Mouse (Mus musculus): Measurements from ENCODE around the gene Cep85l. TPM values are rescaled to one million over a fixed set of nuclear protein-coding genes. Genes with fewer than 3 reads are reported as not detected.

Gene Cep85l
- polyA plus RNA-seq, 1 experiment from 2014 or later: 11.6 TPM

GRCm38 (mm10) chr10:53378981-53379708 lies 602 bp downstream of the Cep85l start:
- TF ChIP-seq CTCF (IDR thresholded peaks at IDR 0.05; ENCODE audit: low read depth): no peak
- no peaks in the 10 kb centered on the region for H3K27me3 ChIP-seq (ENCODE audit: insufficient read depth, low read length)
- peak; percentile 90 for ATAC-seq (ENCODE audit: insufficient read depth)
- H3K4me3 ChIP-seq (ENCODE audit: low read depth, low read length): peak overlapping the region; percentile 93
- H3K4me2 ChIP-seq: peak overlapping the region; percentile 60
- under 1% methylated on average over 59 of the region's 59 CpGs for WGBS
- H3K9me3 ChIP-seq (ENCODE audit: low read depth, low read length): no peaks in the 10 kb centered on the region
- DNase-seq: peak; percentile 56
- H3K27ac ChIP-seq (ENCODE audit: low read depth): peak overlapping the region; percentile 98
- H3K9ac ChIP-seq: peak overlapping the region; percentile 99
- H3K4me1 ChIP-seq (ENCODE audit: insufficient read depth): peaks cover 7% of the 10 kb centered on the region; the same call in 1 of the 2 replicates
- no peaks in the 10 kb centered on the region for H3K36me3 ChIP-seq (ENCODE audit: insufficient read depth)

GRCm38 (mm10) chr10:53378296-53378695 lies 1.5 kb downstream of the Cep85l start:
- H3K9ac ChIP-seq: peak overlapping the region; percentile 99

GRCm38 (mm10) chr10:53377096-53377495 lies 2.7 kb downstream of the Cep85l start:
- TF ChIP-seq CTCF (IDR thresholded peaks at IDR 0.05; ENCODE audit: low read depth): no peak
- ATAC-seq (ENCODE audit: insufficient read depth) (no peak), DNase-seq (peak; percentile 38)
- H3K4me3 ChIP-seq (ENCODE audit: low read depth, low read length): no peak overlapping the region
- peaks cover 5% of the 10 kb centered on the region; the same call in 1 of the 2 replicates for H3K9me3 ChIP-seq (ENCODE audit: low read depth, low read length)
- no peaks in the 10 kb centered on the region for H3K27me3 ChIP-seq (ENCODE audit: insufficient read depth, low read length)
- H3K36me3 ChIP-seq (ENCODE audit: insufficient read depth): no peaks in the 10 kb centered on the region
- no peak overlapping the region for H3K27ac ChIP-seq (ENCODE audit: low read depth)
- H3K9ac ChIP-seq: no peak overlapping the region
- peaks cover 7% of the 10 kb centered on the region; the same call in 1 of the 2 replicates for H3K4me1 ChIP-seq (ENCODE audit: insufficient read depth)
- H3K4me2 ChIP-seq: peak overlapping the region; percentile 39

More at GRCm38 (mm10) chr10:53378296-53378695, 1.5 kb downstream of the Cep85l start:
- peak overlapping the region; percentile 98; the same call in 1 of the 2 replicates for H3K27ac ChIP-seq (ENCODE audit: low read depth)
- no peaks in the 10 kb centered on the region for H3K27me3 ChIP-seq (ENCODE audit: insufficient read depth, low read length)
- H3K9me3 ChIP-seq (ENCODE audit: low read depth, low read length): peaks cover 5% of the 10 kb centered on the region; the same call in 1 of the 2 replicates
- 49% methylated on average over 6 of the region's 6 CpGs for WGBS
- H3K4me3 ChIP-seq (ENCODE audit: low read depth, low read length): peak overlapping the region; percentile 93
- H3K4me1 ChIP-seq (ENCODE audit: insufficient read depth): peaks cover 7% of the 10 kb centered on the region; the same call in 1 of the 2 replicates
- peak overlapping the region; percentile 60 for H3K4me2 ChIP-seq
- H3K36me3 ChIP-seq (ENCODE audit: insufficient read depth): no peaks in the 10 kb centered on the region
- DNase-seq (peak; percentile 73), ATAC-seq (ENCODE audit: insufficient read depth) (no peak)
- TF ChIP-seq CTCF (IDR thresholded peaks at IDR 0.05; ENCODE audit: low read depth): no peak

- no peak for ATAC-seq (ENCODE audit: insufficient read depth)
Observed at GRCm38 (mm10) chr10:53373885-53374578, 5.7 kb downstream of the Cep85l start.

GRCm38 (mm10) chr10:53367265-53367664 lies 12.5 kb downstream of the Cep85l start:
- Histone ChIP-seq H3K4me3 (ENCODE audit: low read depth, low read length) (no peak overlapping the region), H3K27me3 (ENCODE audit: insufficient read depth, low read length) (no peaks in the 10 kb centered on the region), H3K4me2 (no peak overlapping the region), H3K36me3 (ENCODE audit: insufficient read depth) (no peaks in the 10 kb centered on the region), H3K9ac (no peak overlapping the region), H3K27ac (ENCODE audit: low read depth) (no peak overlapping the region), H3K9me3 (ENCODE audit: low read depth, low read length) (peaks cover 9% of the 10 kb centered on the region; the same call in 1 of the 2 replicates), H3K4me1 (ENCODE audit: insufficient read depth) (no peaks in the 10 kb centered on the region)
- ATAC-seq (ENCODE audit: insufficient read depth): no peak
- TF ChIP-seq CTCF (IDR thresholded peaks at IDR 0.05; ENCODE audit: low read depth): no peak
- WGBS: 85% methylated on average over 2 of the region's 2 CpGs
- no peak for DNase-seq

More at GRCm38 (mm10) chr10:53373885-53374578, 5.7 kb downstream of the Cep85l start:
- Histone ChIP-seq H3K9me3 (ENCODE audit: low read depth, low read length) (peaks cover 14% of the 10 kb centered on the region; the same call in 1 of the 2 replicates), H3K27me3 (ENCODE audit: insufficient read depth, low read length) (no peaks in the 10 kb centered on the region), H3K4me2 (no peak overlapping the region), H3K9ac (no peak overlapping the region), H3K27ac (ENCODE audit: low read depth) (no peak overlapping the region), H3K4me1 (ENCODE audit: insufficient read depth) (peaks cover 4% of the 10 kb centered on the region; the same call in 1 of the 2 replicates), H3K4me3 (ENCODE audit: low read depth, low read length) (no peak overlapping the region), H3K36me3 (ENCODE audit: insufficient read depth) (no peaks in the 10 kb centered on the region)
- 88% methylated on average over 6 of the region's 6 CpGs for WGBS
- DNase-seq: no peak
- no peak for TF ChIP-seq CTCF (IDR thresholded peaks at IDR 0.05; ENCODE audit: low read depth)

GRCm38 (mm10) chr10:53364311-53364710 lies 15.4 kb downstream of the Cep85l start:
- H3K36me3 ChIP-seq (ENCODE audit: insufficient read depth): no peaks in the 10 kb centered on the region
- no peak overlapping the region for H3K9ac ChIP-seq
- no peaks in the 10 kb centered on the region for H3K9me3 ChIP-seq (ENCODE audit: low read depth, low read length)
- H3K4me3 ChIP-seq (ENCODE audit: low read depth, low read length): no peak overlapping the region
- DNase-seq (no peak), ATAC-seq (ENCODE audit: insufficient read depth) (no peak)
- H3K27me3 ChIP-seq (ENCODE audit: insufficient read depth, low read length): no peaks in the 10 kb centered on the region
- H3K4me2 ChIP-seq: no peak overlapping the region
- TF ChIP-seq CTCF (IDR thresholded peaks at IDR 0.05; ENCODE audit: low read depth): no peak
- no peak overlapping the region for H3K27ac ChIP-seq (ENCODE audit: low read depth)
- H3K4me1 ChIP-seq (ENCODE audit: insufficient read depth): no peaks in the 10 kb centered on the region

DNA sequence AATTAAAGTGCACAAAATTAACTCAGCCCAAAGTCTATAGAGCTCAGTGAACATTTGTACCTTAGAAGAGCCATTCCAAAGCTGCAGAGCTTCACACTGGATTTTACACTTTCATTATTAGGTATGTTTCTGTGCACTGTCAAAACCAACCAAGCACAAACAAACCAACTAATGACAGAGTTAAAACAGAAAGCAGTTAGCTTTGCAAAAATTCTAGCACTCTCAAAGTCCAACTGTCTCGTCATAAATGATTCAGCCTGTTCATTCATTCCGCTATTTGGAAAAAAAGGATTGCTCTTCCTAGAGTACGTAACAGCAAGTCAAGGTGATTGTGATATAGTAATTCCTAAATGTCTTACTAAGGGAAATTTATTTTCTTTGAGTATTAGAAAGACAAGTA lies 20.7 kb downstream of the Cep85l start:
- 71% methylated on average over 3 of the region's 3 CpGs for WGBS
- Histone ChIP-seq H3K9me3 (ENCODE audit: low read depth, low read length) (no peaks in the 10 kb centered on the region), H3K36me3 (ENCODE audit: insufficient read depth) (peaks cover 12% of the 10 kb centered on the region), H3K27me3 (ENCODE audit: insufficient read depth, low read length) (no peaks in the 10 kb centered on the region), H3K4me1 (ENCODE audit: insufficient read depth) (no peaks in the 10 kb centered on the region), H3K4me2 (no peak overlapping the region), H3K9ac (no peak overlapping the region), H3K4me3 (ENCODE audit: low read depth, low read length) (no peak overlapping the region), H3K27ac (ENCODE audit: low read depth) (no peak overlapping the region)
- no peak for TF ChIP-seq CTCF (IDR thresholded peaks at IDR 0.05; ENCODE audit: low read depth)
- ATAC-seq (ENCODE audit: insufficient read depth) (no peak), DNase-seq (no peak)
